In the genomic region with DNA sequence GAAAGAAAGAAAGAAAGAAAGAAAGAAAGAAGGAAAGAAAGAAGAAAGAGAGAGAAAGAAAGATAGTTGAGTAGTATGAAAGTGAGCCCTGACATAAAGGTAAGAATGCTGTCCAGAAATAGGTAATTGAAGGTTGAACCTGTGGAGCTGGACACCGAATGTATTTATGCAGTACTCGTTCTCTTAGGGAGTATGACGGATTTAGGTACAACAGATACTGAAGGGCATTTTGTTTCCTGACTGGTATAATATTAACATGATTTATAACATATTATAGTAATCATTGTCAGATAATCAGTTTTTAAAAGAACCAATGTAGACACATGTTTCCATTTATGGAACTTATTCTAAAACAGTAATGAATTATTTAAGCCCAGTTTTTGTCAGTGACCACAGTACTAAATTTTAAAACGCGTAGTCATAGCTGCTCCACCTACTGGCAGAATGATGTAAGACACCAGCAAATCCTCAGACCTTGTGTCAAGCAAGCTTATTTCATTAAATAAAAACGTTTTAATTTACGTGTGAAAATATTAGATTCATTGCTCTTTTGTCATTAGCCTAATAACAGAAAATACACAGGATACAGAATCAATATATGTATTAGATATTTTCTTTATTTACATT, we compare ENCODE assay signal across 10 mouse cellular contexts.
DNase-seq lines count a peak whose midpoint lies in the region; ATAC-seq and TF ChIP-seq lines count a peak whose summit lies in the region.
"Had no signal": no experiment of that assay in that cellular context is flagged by ENCODE, and none has a peak within 500 bp of the region (broad histone marks: within the 10 kb centered on the region; RNA-seq: fewer than 3 reads in every experiment).

No protein-coding gene starts in this region.

- no peaks in the 10 kb centered on the region for H3K36me3 ChIP-seq in midbrain, embryonic 11.5 days (ENCODE audit: control insufficient read depth, insufficient read depth, low read length)
- no peaks in the 10 kb centered on the region for H3K36me3 ChIP-seq in midbrain, embryonic 13.5 days
- H3K36me3 ChIP-seq: heart, embryonic 15.5 days had no signal

- no peak overlapping the region for H3K4me2 ChIP-seq in midbrain, embryonic 11.5 days
- no peak overlapping the region for H3K4me2 ChIP-seq in midbrain, embryonic 13.5 days (replicated peaks)
- H3K4me2 ChIP-seq: heart, embryonic 15.5 days had no signal

- DNase-seq in cerebellum, adult 2 months = no peak
- peak; percentile 92 for DNase-seq in midbrain, embryonic 11.5 days (ENCODE audit: low spot score, missing footprints)
- DNase-seq in c-Kit-positive CD71-positive TER-119-negative erythroid progenitor cells, embryonic 14.5 days (ENCODE audit: low read depth) = peak; percentile 4
- peak; percentile 49 for DNase-seq in heart, postnatal 4 days
- DNase-seq in lung, postnatal 14 days = peak; percentile 47

- H3K4me1 ChIP-seq in cerebellum, adult 2 months (ENCODE audit: control insufficient read depth, insufficient read depth, low read length) = no peaks in the 10 kb centered on the region
- no peaks in the 10 kb centered on the region for H3K4me1 ChIP-seq in midbrain, embryonic 11.5 days (ENCODE audit: control insufficient read depth, insufficient read depth, low read length)
- no peaks in the 10 kb centered on the region for H3K4me1 ChIP-seq in midbrain, embryonic 13.5 days (replicated peaks)

- TF ChIP-seq POLR2A in cerebellum, adult 2 months (IDR thresholded peaks at IDR 0.05; ENCODE audit: borderline replicate concordance, insufficient read depth, low read length) = no peak

- WGBS in cerebellum, adult 2 months = 43% methylated on average over 7 of the region's 7 CpGs
- 57% methylated on average over 7 of the region's 7 CpGs for WGBS in midbrain, embryonic 11.5 days
- 53% methylated on average over 7 of the region's 7 CpGs for WGBS in midbrain, embryonic 13.5 days

- TF ChIP-seq CTCF in cerebellum, adult 2 months (IDR thresholded peaks at IDR 0.05; ENCODE audit: borderline replicate concordance, insufficient read depth, low read depth, low read length) = 0 out of 2 replicates have a peak, but pooled peaks have one; percentile 12

- H3K9ac ChIP-seq in midbrain, embryonic 11.5 days (ENCODE audit: low read length) = no peak overlapping the region
- no peak overlapping the region for H3K9ac ChIP-seq in midbrain, embryonic 13.5 days (replicated peaks)
- H3K9ac ChIP-seq: heart, embryonic 15.5 days had no signal

- ATAC-seq in cerebellum, adult (ENCODE audit: insufficient number of reproducible peaks, low FRiP score, low TSS enrichment) = no peak
- ATAC-seq in midbrain, embryonic 11.5 days (ENCODE audit: low FRiP score) = peak; percentile 52; the same call in 1 of the 2 replicates
- ATAC-seq in midbrain, embryonic 13.5 days = no peak
- ATAC-seq in erythroid progenitor cell, adult 5-6 weeks (replicated peaks; ENCODE audit: low FRiP score, poor library complexity, severe bottlenecking) = no peak

- no peaks in the 10 kb centered on the region for H3K27me3 ChIP-seq in cerebellum, adult 2 months (ENCODE audit: control insufficient read depth, insufficient read depth, low read length)
- no peaks in the 10 kb centered on the region for H3K27me3 ChIP-seq in midbrain, embryonic 11.5 days (ENCODE audit: control insufficient read depth, insufficient read depth, low read length)
- H3K27me3 ChIP-seq in midbrain, embryonic 13.5 days = no peaks in the 10 kb centered on the region
- H3K27me3 ChIP-seq: heart, embryonic 15.5 days had no signal

- H3K4me3 ChIP-seq in cerebellum, adult 2 months (replicated peaks; ENCODE audit: insufficient read depth, low read depth, low read length) = no peak overlapping the region
- no peak overlapping the region for H3K4me3 ChIP-seq in midbrain, embryonic 11.5 days (ENCODE audit: low read depth, low read length)
- H3K4me3 ChIP-seq in midbrain, embryonic 13.5 days (replicated peaks) = no peak overlapping the region
- H3K4me3 ChIP-seq: heart, embryonic 15.5 days; myocyte had no signal

- no peak overlapping the region for H3K27ac ChIP-seq in cerebellum, adult 2 months (ENCODE audit: insufficient read depth, low read length)
- H3K27ac ChIP-seq in midbrain, embryonic 11.5 days (ENCODE audit: low read depth, low read length) = no peak overlapping the region
- H3K27ac ChIP-seq in midbrain, embryonic 13.5 days = no peak overlapping the region
- H3K27ac ChIP-seq: heart, embryonic 15.5 days had no signal

- H3K9me3 ChIP-seq in midbrain, embryonic 11.5 days (ENCODE audit: control insufficient read depth, low read length) = no peaks in the 10 kb centered on the region
- no peaks in the 10 kb centered on the region for H3K9me3 ChIP-seq in midbrain, embryonic 13.5 days
- H3K9me3 ChIP-seq: heart, embryonic 15.5 days had no signal

Comparison
In these comparisons a context has a peak if more than half of its experiments do, and no peak if none do; other contexts are left out.
1. DNase-seq: peak in midbrain, embryonic 11.5 days (single experiment), c-Kit-positive CD71-positive TER-119-negative erythroid progenitor cells, embryonic 14.5 days (single experiment), heart, postnatal 4 days (single experiment) and lung, postnatal 14 days (single experiment); none in cerebellum, adult 2 months (0 of 2).